Mouse (Mus musculus): ENCODE results near the gene Ssu72.

GRCm38 (mm10) chr4:155744474-155744873 is 39.9 kb downstream of the Ssu72 start:
- TF ChIP-seq POLR2A (IDR thresholded peaks at IDR 0.05; ENCODE audit: insufficient read depth, low read depth, low read length) (no peak), CTCF (IDR thresholded peaks at IDR 0.05) (no peak)

All from heart, adult 2 months (tissue).